Mouse (Mus musculus): ENCODE measurements around the gene Creld1. TPM values are rescaled to one million over a fixed set of nuclear protein-coding genes. Genes with fewer than 3 reads are reported as not detected.
A peak's percentile ranks its signal among the peaks of the same experiment; 100 is the strongest.

Gene Creld1
- 157 and 220 TPM in 2 replicates for polyA plus RNA-seq (2012; ENCODE audit: insufficient read depth, low replicate concordance)

- peaks cover 75% of the 10 kb centered on the region for H3K4me1 ChIP-seq
- no peak for TF ChIP-seq FLI1 (IDR thresholded peaks at IDR 0.05; ENCODE audit: low read length)
- peak within 1 kb of the TSS; percentile 98 for H3K4me3 ChIP-seq (replicated peaks)
- peaks cover 18% of the 10 kb centered on the region for H3K27me3 ChIP-seq (replicated peaks)
- no peaks in the 10 kb centered on the region for H3K9me3 ChIP-seq
- peaks cover 33% of the 10 kb centered on the region for H3K36me3 ChIP-seq (replicated peaks; ENCODE audit: low read length)
Measured at GRCm38 (mm10) chr6:113483100-113483615, at the start of gene Creld1. TSS of gene Creld1 (plus strand) at chr6:113483297.

GRCm38 (mm10) chr6:113433661-113434060 lies 49.4 kb upstream of the Creld1 start:
- H3K36me3 ChIP-seq (replicated peaks; ENCODE audit: low read length): no peaks in the 10 kb centered on the region
- peaks cover 42% of the 10 kb centered on the region for H3K4me1 ChIP-seq
- TF ChIP-seq GATA1 (IDR thresholded peaks at IDR 0.05; ENCODE audit: borderline replicate concordance, low read length): no peak
- TF ChIP-seq FLI1 (IDR thresholded peaks at IDR 0.05; ENCODE audit: low read length): no peak
- no peak overlapping the region for H3K4me3 ChIP-seq (replicated peaks)
- H3K9me3 ChIP-seq: no peaks in the 10 kb centered on the region
- H3K27me3 ChIP-seq (replicated peaks): peaks cover 35% of the 10 kb centered on the region

- TF ChIP-seq FLI1 (IDR thresholded peaks at IDR 0.05; ENCODE audit: low read length) (no peak), GATA1 (IDR thresholded peaks at IDR 0.05; ENCODE audit: borderline replicate concordance, low read length) (no peak)
- Histone ChIP-seq H3K36me3 (replicated peaks; ENCODE audit: low read length) (no peaks in the 10 kb centered on the region), H3K27me3 (replicated peaks) (peaks cover 35% of the 10 kb centered on the region), H3K9me3 (no peaks in the 10 kb centered on the region), H3K4me1 (peaks cover 40% of the 10 kb centered on the region), H3K4me3 (replicated peaks) (no peak overlapping the region)
Measured at GRCm38 (mm10) chr6:113434691-113435090, 48.4 kb upstream of the Creld1 start.

- H3K4me3 ChIP-seq (replicated peaks): no peak within 1 kb of the TSS
- H3K4me1 ChIP-seq: peaks cover 30% of the 10 kb centered on the region
- H3K27me3 ChIP-seq (replicated peaks): peaks cover 35% of the 10 kb centered on the region
- TF ChIP-seq FLI1 (IDR thresholded peaks at IDR 0.05; ENCODE audit: low read length) (no peak), GATA1 (IDR thresholded peaks at IDR 0.05; ENCODE audit: borderline replicate concordance, low read length) (no peak)
- no peaks in the 10 kb centered on the region for H3K9me3 ChIP-seq
- H3K36me3 ChIP-seq (replicated peaks; ENCODE audit: low read length): no peaks in the 10 kb centered on the region
Measured at GRCm38 (mm10) chr6:113435664-113436205, 47.4 kb upstream of the Creld1 start, which contains the start of gene Cidec. TSS of gene Cidec (minus strand) at chr6:113435760.

GRCm38 (mm10) chr6:113437135-113437534 lies 46.0 kb upstream of the Creld1 start:
- Histone ChIP-seq H3K27me3 (replicated peaks) (peaks cover 33% of the 10 kb centered on the region), H3K9me3 (no peaks in the 10 kb centered on the region), H3K36me3 (replicated peaks; ENCODE audit: low read length) (no peaks in the 10 kb centered on the region), H3K4me3 (replicated peaks) (no peak overlapping the region), H3K4me1 (peaks cover 31% of the 10 kb centered on the region)
- no peak for TF ChIP-seq FLI1 (IDR thresholded peaks at IDR 0.05; ENCODE audit: low read length)
- no peak for TF ChIP-seq GATA1 (IDR thresholded peaks at IDR 0.05; ENCODE audit: borderline replicate concordance, low read length)

- peaks cover 43% of the 10 kb centered on the region for H3K4me1 ChIP-seq
- TF ChIP-seq FLI1 (IDR thresholded peaks at IDR 0.05; ENCODE audit: low read length) (no peak), GATA1 (IDR thresholded peaks at IDR 0.05; ENCODE audit: borderline replicate concordance, low read length) (no peak)
- H3K4me3 ChIP-seq (replicated peaks): no peak overlapping the region
- peaks cover 23% of the 10 kb centered on the region for H3K27me3 ChIP-seq (replicated peaks)
- no peaks in the 10 kb centered on the region for H3K36me3 ChIP-seq (replicated peaks; ENCODE audit: low read length)
- no peaks in the 10 kb centered on the region for H3K9me3 ChIP-seq
Measured at GRCm38 (mm10) chr6:113438721-113439430, 44.2 kb upstream of the Creld1 start.

GRCm38 (mm10) chr6:113440686-113441085 lies 42.4 kb upstream of the Creld1 start:
- Histone ChIP-seq H3K36me3 (replicated peaks; ENCODE audit: low read length) (peaks cover 6% of the 10 kb centered on the region), H3K9me3 (no peaks in the 10 kb centered on the region), H3K27me3 (replicated peaks) (peaks cover 5% of the 10 kb centered on the region), H3K4me1 (peaks cover 41% of the 10 kb centered on the region), H3K4me3 (replicated peaks) (no peak overlapping the region)
- TF ChIP-seq FLI1 (IDR thresholded peaks at IDR 0.05; ENCODE audit: low read length): no peak
- TF ChIP-seq GATA1 (IDR thresholded peaks at IDR 0.05; ENCODE audit: borderline replicate concordance, low read length): no peak

- Histone ChIP-seq H3K4me3 (replicated peaks) (no peak overlapping the region), H3K4me1 (peaks cover 38% of the 10 kb centered on the region), H3K9me3 (no peaks in the 10 kb centered on the region), H3K27me3 (replicated peaks) (peaks cover 3% of the 10 kb centered on the region), H3K36me3 (replicated peaks; ENCODE audit: low read length) (peaks cover 9% of the 10 kb centered on the region)
- TF ChIP-seq GATA1 (IDR thresholded peaks at IDR 0.05; ENCODE audit: borderline replicate concordance, low read length): no peak
Measured at GRCm38 (mm10) chr6:113441147-113441680, 41.9 kb upstream of the Creld1 start.

GRCm38 (mm10) chr6:113442087-113442441 lies 41.0 kb upstream of the Creld1 start:
- peaks cover 18% of the 10 kb centered on the region for H3K36me3 ChIP-seq (replicated peaks; ENCODE audit: low read length)

More at GRCm38 (mm10) chr6:113442087-113442441, 41.0 kb upstream of the Creld1 start:
- Histone ChIP-seq H3K4me1 (peaks cover 36% of the 10 kb centered on the region), H3K4me3 (replicated peaks) (peak overlapping the region; percentile 99), H3K27me3 (replicated peaks) (peaks cover 3% of the 10 kb centered on the region), H3K9me3 (no peaks in the 10 kb centered on the region)
- no peak for TF ChIP-seq FLI1 (IDR thresholded peaks at IDR 0.05; ENCODE audit: low read length)
- no peak for TF ChIP-seq GATA1 (IDR thresholded peaks at IDR 0.05; ENCODE audit: borderline replicate concordance, low read length)

Measured in megakaryocyte, embryonic 14.5 days (primary cell).